Mouse (Mus musculus) left cerebral cortex, adult 9 months (tissue): Measurements from ENCODE around the gene Acot4.
A peak's percentile ranks its signal among the peaks of the same experiment; 100 is the strongest.
"Not testable (repeated sequence)": the region's sequence is repeated elsewhere in the genome, so short reads cannot be mapped to it uniquely, and the experiment has no call there.

Experiments
- DNase-seq, 2 experiments: peaks; one replicate each; pipeline ENCODE4 v3.0.0; 2022; ENCODE audit warnings: low spot score in 2 of 2

Gene Acot4

DNA sequence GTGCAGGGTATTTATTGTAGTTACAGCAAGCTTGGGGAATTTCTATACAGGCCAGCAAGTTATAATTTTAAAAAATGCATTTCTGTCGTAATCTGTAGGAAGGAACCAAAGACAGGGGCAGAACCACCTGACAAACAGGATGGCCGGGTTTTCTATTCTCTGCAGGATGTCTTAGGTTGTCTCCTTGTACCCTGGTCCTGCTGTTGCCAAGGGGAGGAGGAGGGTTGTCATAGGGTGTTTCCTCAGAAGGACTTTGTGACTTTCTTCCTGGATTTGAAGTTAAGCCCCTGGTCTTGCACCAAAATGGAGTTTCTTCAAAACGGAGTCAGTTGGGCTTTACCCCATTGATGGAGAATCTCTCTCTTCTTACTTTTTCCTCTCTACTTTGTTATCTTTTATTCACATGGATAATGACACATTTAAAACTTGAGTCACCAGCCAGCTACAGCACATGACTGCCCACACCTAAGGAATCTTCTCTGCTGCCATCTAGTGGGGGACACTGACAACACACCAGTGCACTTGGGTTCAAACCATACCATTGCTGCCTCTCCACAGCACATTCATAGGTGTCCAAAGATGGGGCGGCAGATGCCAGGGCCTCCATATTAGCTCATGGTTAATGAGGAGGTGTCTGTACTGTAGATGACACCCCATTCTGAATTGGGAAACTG is 7.4 kb upstream of the Acot4 start:
- DNase-seq: peak in 1 of 2 experiments; percentile 86

GRCm38 (mm10) chr12:84032854-84033253 is 5.3 kb upstream of the Acot4 start:
- DNase-seq: no peak

DNA sequence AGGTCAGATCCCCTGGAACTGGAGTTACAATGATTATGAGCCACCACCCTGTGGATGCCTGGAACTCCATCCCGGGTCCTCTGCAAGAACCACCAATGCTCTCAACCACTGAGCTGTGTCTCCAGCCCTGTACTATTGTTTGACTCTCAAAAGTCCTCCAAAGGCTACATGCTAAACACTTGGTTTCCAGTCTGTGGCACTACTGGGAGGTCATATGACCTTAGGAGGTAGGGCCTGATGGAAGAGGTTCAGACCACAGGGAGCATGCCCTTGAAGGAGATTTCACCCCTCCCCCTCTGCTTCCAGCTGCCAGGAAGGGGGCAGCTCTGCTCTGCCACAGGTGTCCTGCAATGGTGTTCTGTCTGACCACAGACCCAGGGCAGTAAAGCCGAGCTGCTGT is 4.9 kb upstream of the Acot4 start:
- not testable (repeated sequence) for DNase-seq

DNA sequence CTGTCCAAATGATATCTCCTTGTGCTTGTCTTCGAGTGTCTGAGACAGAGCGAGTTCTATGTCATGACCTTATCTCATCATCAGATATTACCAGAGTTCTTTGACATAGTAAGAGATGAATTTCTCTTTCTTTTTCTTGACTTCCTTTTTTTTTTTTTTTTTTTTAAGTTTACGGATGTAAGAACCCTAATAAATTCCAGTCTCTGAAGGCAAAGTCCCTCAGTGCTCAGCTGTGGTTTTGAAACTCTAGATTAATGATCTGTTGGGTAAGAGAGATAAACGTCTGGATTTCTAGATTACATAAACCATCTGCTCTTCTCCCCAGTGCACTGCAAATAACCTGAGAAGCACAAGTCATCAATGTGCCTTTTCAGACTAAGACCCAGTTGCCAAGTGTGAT is 4.1 kb upstream of the Acot4 start:
- DNase-seq: no peak

- DNase-seq: peak in 1 of 2 experiments; percentile 34
Observed at GRCm38 (mm10) chr12:84038691-84039111, 522 bp downstream of the Acot4 start, which contains the start of gene Gm49366. Gm49366 (plus strand) TSS chr12:84038935.

GRCm38 (mm10) chr12:84042248-84042647 is 4.1 kb downstream of the Acot4 start:
- DNase-seq: no peak

- DNase-seq: no peak
Observed at GRCm38 (mm10) chr12:84044045-84044444, 5.9 kb downstream of the Acot4 start.

GRCm38 (mm10) chr12:84046906-84047305 is 8.7 kb downstream of the Acot4 start:
- DNase-seq: no peak

DNA sequence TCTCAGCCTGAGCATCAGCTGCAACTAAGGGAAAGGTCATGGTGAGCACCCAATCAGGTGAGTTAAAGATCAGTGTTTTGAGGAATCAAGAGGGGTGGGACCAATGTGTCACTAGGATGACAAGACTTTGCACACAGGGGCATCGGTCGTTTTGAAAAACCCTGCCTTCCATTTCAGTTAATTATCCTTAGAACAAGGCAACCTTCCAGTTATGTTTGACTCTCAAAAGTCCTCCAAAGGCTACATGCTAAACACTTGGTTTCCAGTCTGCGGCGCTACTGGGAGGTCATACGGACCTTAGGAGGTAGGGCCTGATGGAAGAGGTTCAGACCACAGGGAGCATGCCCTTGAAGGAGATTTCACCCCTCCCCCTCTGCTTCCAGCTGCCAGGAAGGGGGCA is 12.6 kb downstream of the Acot4 start:
- not testable (repeated sequence) for DNase-seq

DNA sequence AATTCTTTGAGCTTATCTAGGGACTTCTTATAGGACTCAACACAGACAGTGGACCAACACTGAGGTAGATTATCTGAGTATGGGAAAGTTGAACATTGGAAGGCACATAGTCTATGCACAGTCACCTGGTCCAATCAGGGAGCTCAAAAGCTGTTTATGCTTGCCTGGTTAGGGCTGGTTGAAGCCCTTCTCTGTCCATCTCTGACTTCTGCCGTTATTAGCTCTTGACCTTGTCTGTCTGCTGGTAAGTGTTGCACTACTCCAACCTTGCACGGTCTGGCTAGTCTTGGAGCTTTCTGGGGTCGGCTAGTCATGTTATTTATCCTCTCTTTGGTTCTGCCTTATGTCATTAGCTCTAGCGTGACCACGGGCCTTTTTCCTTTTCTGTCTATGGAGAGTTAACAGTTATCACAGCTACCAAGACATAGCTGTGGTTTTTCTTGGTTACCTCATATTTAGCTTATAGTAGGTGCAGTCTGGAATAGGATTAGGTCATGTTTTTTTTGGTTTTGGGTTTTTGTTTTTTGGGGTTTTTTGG is 13.8 kb downstream of the Acot4 start, which contains the start of gene Acot3:
TSS of gene Acot3 (plus strand) at position 208 of the 538 bp plus-strand sequence.
- DNase-seq: no peak

GRCm38 (mm10) chr12:84052609-84053008 is 14.4 kb downstream of the Acot4 start:
- DNase-seq: no peak

DNA sequence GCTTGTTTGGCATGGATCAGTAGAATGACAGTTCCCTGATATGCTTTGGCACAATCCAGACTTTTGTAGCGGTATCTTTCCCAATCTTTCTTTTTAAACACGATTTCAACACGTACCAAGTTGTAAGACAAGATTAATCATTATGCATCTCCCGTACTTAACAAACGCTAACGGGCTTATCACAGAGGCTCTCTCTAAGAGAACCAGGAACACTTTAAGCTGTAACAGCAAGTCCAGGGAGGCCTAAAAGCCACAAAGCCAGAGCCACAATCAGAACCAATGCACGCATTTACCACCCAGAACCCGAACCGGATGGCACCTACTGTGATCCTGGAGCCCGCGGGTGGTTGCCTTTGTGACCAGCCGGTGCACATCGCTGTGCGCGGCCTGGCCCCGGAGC is 15.0 kb downstream of the Acot4 start:
- DNase-seq: no peak

DNA sequence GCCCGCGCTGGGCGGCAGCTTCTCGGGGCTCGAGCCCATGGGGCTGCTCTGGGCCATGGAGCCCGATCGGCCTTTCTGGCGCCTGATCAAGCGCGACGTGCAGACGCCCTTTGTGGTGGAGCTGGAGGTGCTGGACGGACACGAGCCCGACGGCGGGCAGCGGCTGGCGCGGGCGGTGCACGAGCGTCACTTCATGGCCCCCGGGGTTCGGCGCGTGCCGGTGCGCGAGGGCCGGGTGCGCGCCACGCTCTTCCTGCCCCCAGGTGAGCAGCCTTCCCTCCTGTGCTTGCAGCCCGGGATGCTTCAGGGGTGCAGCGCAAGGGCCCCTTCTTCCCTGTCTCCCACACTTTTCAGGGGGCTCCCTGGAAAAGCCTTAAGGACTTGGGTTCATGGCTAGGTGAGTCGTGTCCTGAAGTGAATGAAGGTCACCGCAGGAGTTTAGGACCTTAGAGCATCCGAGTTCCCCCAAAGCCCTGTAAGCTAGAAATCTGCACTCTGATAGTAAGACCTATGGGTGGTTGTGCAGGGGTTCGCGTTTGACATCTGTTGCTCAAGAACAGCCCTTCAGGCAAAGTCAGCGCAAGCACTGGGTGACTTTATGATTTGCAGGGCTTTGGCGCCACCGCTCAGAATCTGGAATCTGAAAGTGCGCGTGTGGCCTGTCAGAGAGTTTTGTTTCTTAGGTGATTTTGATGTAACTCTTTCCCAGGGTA is 15.7 kb downstream of the Acot4 start:
- DNase-seq: no peak

- no peak for DNase-seq
Observed at GRCm38 (mm10) chr12:84060946-84061345, 22.8 kb downstream of the Acot4 start.

DNA sequence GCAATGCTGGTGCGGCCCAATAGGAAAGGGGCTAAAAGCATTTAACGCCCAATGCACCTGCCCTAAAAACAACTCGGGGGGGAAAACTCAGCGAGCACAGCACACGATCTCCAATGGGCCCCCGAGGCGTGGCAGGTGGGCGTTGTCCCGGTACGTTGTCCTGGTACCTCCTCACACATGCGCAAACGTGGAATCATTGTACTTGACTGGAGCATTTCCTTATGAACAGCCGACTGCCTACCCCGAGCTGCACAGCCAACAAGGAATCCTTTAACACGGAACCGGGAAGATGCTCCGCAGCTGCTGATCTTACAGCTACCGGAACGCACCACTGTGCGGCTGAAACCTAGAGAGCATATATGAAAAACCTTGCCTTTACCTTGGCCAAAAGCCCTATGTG is 24.2 kb downstream of the Acot4 start:
- no peak for DNase-seq

DNA sequence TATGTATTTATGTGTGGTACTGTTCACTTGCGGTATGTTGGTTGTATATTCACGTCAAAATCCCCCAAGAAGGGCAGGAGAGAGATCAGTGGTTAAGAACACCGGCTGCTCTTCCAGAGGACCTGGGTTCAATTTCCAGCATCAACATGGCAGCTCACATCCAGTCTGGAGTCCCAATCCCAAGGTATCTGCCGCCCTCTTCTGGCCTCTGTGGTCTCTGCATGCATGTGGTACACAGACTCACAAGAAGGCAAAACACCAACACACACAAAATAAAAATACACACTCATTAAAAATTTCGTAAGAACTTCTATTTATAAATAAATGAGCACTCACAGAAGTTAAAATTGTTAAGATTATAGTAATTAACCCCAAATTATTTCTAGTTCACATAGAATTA is 25.0 kb downstream of the Acot4 start:
- no peak for DNase-seq

DNA sequence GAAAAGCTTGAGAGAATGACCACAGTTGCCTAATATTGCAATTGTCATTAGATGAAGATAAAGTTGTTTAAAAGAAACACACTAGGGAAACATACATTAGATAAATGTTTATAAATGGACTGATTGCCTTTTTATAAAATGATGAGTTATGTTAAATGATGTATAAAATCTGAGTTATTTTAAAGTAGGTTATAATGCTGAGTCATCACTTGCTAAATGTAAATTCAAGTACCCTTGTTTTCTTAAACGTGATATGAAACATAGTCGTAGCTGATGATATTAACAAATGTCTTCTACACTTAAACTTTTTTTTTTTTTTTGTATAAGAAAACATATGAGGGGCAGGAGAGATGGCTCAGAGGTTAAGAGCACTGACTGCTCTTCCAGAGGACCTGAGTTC is 25.7 kb downstream of the Acot4 start:
- DNase-seq: no peak

- no peak for DNase-seq
Observed at GRCm38 (mm10) chr12:84064621-84065020, 26.4 kb downstream of the Acot4 start.

GRCm38 (mm10) chr12:84067752-84068151 is 29.6 kb downstream of the Acot4 start:
- no peak for DNase-seq

DNA sequence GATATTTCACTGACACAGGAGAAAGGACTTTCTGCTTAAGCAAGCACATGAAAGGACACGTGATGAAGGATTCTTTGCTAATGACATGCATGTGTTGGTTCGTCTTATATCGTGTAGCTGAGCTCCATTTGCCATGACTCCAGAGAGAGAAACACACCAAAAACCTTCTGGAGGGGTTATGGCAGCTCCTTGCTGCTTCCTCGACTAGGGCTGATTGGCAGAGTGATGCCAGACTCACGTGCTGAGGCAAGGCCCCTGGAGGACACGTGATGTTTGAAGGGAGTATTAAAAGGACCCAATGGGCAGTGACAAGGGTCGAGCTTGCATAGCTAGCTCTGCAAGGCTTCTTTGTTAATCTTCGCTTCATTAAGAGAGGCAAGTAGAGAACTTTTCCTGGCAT is 30.1 kb downstream of the Acot4 start:
- DNase-seq: no peak

DNA sequence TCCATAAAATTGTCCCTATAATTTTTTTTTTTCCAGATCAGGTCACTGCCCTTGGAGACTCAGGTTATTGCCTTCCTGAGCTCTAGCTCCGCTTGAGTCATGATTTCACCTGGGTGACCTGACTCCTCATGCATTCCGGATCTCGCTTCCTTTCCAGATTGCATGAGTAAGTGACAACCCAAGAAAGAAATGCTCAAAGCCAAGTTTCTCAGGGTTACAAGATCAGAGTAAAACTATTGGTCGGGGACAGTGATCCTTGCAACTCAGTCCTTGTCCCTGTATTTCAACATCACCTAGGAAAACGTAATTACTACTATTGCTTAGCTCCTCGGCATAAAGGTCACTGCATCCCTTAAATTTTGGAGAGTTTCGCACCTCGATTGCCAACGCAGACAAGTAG is 30.8 kb downstream of the Acot4 start, which contains the start of gene Acot5:
TSS of gene Acot5 (plus strand) at position 340 of the 400 bp plus-strand sequence.
- DNase-seq: no peak

DNA sequence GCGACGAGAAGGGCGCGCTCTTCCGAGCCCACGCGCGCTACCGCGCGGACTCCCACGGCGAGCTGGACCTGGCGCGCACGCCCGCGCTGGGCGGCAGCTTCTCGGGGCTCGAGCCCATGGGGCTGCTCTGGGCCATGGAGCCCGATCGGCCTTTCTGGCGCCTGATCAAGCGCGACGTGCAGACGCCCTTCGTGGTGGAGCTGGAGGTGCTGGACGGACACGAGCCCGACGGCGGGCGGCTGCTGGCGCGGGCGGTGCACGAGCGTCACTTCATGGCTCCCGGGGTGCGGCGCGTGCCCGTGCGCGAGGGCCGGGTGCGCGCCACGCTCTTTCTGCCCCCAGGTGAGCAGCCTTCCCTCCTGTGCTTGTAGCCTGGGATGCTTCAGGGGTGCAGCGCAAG is 31.4 kb downstream of the Acot4 start:
- DNase-seq: peak in 1 of 2 experiments; percentile 36

- peak; percentile 47 to 65 for DNase-seq
Observed at GRCm38 (mm10) chr12:84071696-84072095, 33.5 kb downstream of the Acot4 start.
